Mouse (Mus musculus) cerebellum, adult 9-10 months (tissue): Measurements from ENCODE around the gene Fut2.

ENCODE experiments used
- DNase-seq: peaks from one replicate; pipeline ENCODE4 v3.0.0; 2022

Fut2 gene

GRCm38 (mm10) chr7:45635711-45636688 is 30.2 kb downstream of the Fut2 start:
- DNase-seq, result peak; percentile 54

- DNase-seq, result no peak
These were observed 31.1 kb downstream of the Fut2 start for GRCm38 (mm10) chr7:45634946-45635681.

GRCm38 (mm10) chr7:45632499-45632898 is 33.7 kb downstream of the Fut2 start:
- peak; percentile 77 for DNase-seq

GRCm38 (mm10) chr7:45630064-45630907 is 35.9 kb downstream of the Fut2 start:
- DNase-seq, result no peak

GRCm38 (mm10) chr7:45628364-45629294 is 37.6 kb downstream of the Fut2 start:
- peak; percentile 89 for DNase-seq

- no peak for DNase-seq
These were observed 38.9 kb downstream of the Fut2 start, which contains the start of gene Rasip1 for GRCm38 (mm10) chr7:45627261-45627660. Gene Rasip1, plus strand, starts transcription at chr7:45627488.

GRCm38 (mm10) chr7:45626571-45627076 is 39.6 kb downstream of the Fut2 start:
- no peak for DNase-seq

GRCm38 (mm10) chr7:45625481-45625880 is 40.7 kb downstream of the Fut2 start:
- DNase-seq, result no peak

GRCm38 (mm10) chr7:45624718-45625117 is 41.5 kb downstream of the Fut2 start:
- DNase-seq, result no peak

- no peak for DNase-seq
These were observed 42.7 kb downstream of the Fut2 start for GRCm38 (mm10) chr7:45623507-45623906.

- no peak for DNase-seq
These were observed 44.8 kb downstream of the Fut2 start, which contains the start of gene Izumo1 for GRCm38 (mm10) chr7:45621443-45621842. Gene Izumo1, plus strand, starts transcription at chr7:45621811.

- no peak for DNase-seq
These were observed 46.6 kb downstream of the Fut2 start for GRCm38 (mm10) chr7:45619592-45619991.

GRCm38 (mm10) chr7:45618316-45618715 is 47.9 kb downstream of the Fut2 start:
- no peak for DNase-seq

GRCm38 (mm10) chr7:45617042-45617695 is 49.0 kb downstream of the Fut2 start, which contains the start of gene Fut1:
Gene Fut1, plus strand, starts transcription at chr7:45617289.
- no peak for DNase-seq

- no peak for DNase-seq
These were observed 49.9 kb downstream of the Fut2 start for GRCm38 (mm10) chr7:45616277-45616676.

GRCm38 (mm10) chr7:45609511-45609910 is 56.7 kb downstream of the Fut2 start:
- DNase-seq, result no peak

- DNase-seq, result no peak
These were observed 60.4 kb downstream of the Fut2 start for GRCm38 (mm10) chr7:45605704-45606289.

- no peak for DNase-seq
These were observed 67.0 kb downstream of the Fut2 start for GRCm38 (mm10) chr7:45598960-45599879.
